Mouse (Mus musculus) hindbrain, embryonic 15.5 days (tissue): Measurements from ENCODE around the gene Psme2. TPM values are rescaled to one million over a fixed set of nuclear protein-coding genes. Genes with fewer than 3 reads are reported as not detected.

Experiments
- polyA plus RNA-seq: library from polyadenylated mRNA; unstranded; fragments of >200 nt; fragmentation: Nextera tagmentation; extraction: Ambion mirVana; gene quantifications from 2 replicates; pipeline ENCODE4 v1.2.1, GENCODE M21; 2015

Gene Psme2
- polyA plus RNA-seq, 1 experiment from 2014 or later = 178 TPM

Other genes starting within 250 kb of the Psme2 start
- gene Dhrs4, start 112.4 kb downstream of the Psme2 start, polyA plus RNA-seq = 25.2 and 26.3 TPM in 2 replicates
- gene Carmil3, start 100.5 kb downstream of the Psme2 start, polyA plus RNA-seq = 26.3 and 30.5 TPM in 2 replicates
- gene Cpne6, start 80.7 kb downstream of the Psme2 start, polyA plus RNA-seq = 6.4 and 9.9 TPM in 2 replicates
- gene Nrl, start 66.1 kb downstream of the Psme2 start, polyA plus RNA-seq = 0.10 and 0.22 TPM in 2 replicates
- 28.6 and 29.4 TPM in 2 replicates for gene Pck2, start 50.8 kb downstream of the Psme2 start, polyA plus RNA-seq
- gene Dcaf11, start 31.1 kb downstream of the Psme2 start, polyA plus RNA-seq = 111 and 114 TPM in 2 replicates
- gene A730061H03Rik, start 30.7 kb downstream of the Psme2 start, polyA plus RNA-seq = 1.0 and 1.1 TPM in 2 replicates
- 0.17 and 0.41 TPM in 2 replicates for gene Fitm1, start 15.5 kb downstream of the Psme2 start, polyA plus RNA-seq
- 221 and 222 TPM in 2 replicates for gene Psme1, start 13.0 kb downstream of the Psme2 start, polyA plus RNA-seq
- gene Emc9, start 5.8 kb downstream of the Psme2 start, polyA plus RNA-seq = 42.0 and 48.9 TPM in 2 replicates
- 20.1 and 25.7 TPM in 2 replicates for gene Rnf31, start 595 bp upstream of the Psme2 start, polyA plus RNA-seq
- 9.7 and 10.2 TPM in 2 replicates for gene Irf9, start 12.5 kb upstream of the Psme2 start, polyA plus RNA-seq
- gene Rec8, start 26.9 kb upstream of the Psme2 start, polyA plus RNA-seq = 14.6 and 17.8 TPM in 2 replicates
- gene Ipo4, start 44.8 kb upstream of the Psme2 start, polyA plus RNA-seq = 119 and 126 TPM in 2 replicates
- gene Gm49378, start 46.8 kb upstream of the Psme2 start, polyA plus RNA-seq = 0.93 and 2.3 TPM in 2 replicates
- gene Tm9sf1, start 52.7 kb upstream of the Psme2 start, polyA plus RNA-seq = 63.4 and 64.6 TPM in 2 replicates
- 0.30 and 0.40 TPM in 2 replicates for gene Tssk4, start 59.1 kb upstream of the Psme2 start, polyA plus RNA-seq
- gene Mdp1, start 69.4 kb upstream of the Psme2 start, polyA plus RNA-seq = 74.3 and 74.7 TPM in 2 replicates
- 45.7 TPM in 2 replicates for gene Gmpr2, start 80.8 kb upstream of the Psme2 start, polyA plus RNA-seq
- 554 and 597 TPM in 2 replicates for gene Nedd8, start 81.0 kb upstream of the Psme2 start, polyA plus RNA-seq
- 24.9 and 27.0 TPM in 2 replicates for gene Tinf2, start 90.7 kb upstream of the Psme2 start, polyA plus RNA-seq
- gene Tgm1, start 122.8 kb upstream of the Psme2 start, polyA plus RNA-seq = 0.31 and 0.60 TPM in 2 replicates
- 58.9 and 60.6 TPM in 2 replicates for gene Rabggta, start 131.2 kb upstream of the Psme2 start, polyA plus RNA-seq
- gene Dhrs1, start 154.6 kb upstream of the Psme2 start, polyA plus RNA-seq = 75.6 and 81.8 TPM in 2 replicates
- gene Nop9, start 154.6 kb upstream of the Psme2 start, polyA plus RNA-seq = 29.4 and 29.8 TPM in 2 replicates
- 0.26 and 0.39 TPM in 2 replicates for gene Cideb, start 167.3 kb upstream of the Psme2 start, polyA plus RNA-seq
- gene Ltb4r2, start 170.3 kb upstream of the Psme2 start, polyA plus RNA-seq = 0.54 and 0.84 TPM in 2 replicates
- gene Ltb4r1, start 174.8 kb upstream of the Psme2 start, polyA plus RNA-seq = 0.91 and 0.93 TPM in 2 replicates
- 4.0 and 5.0 TPM in 2 replicates for gene Adcy4, start 193.0 kb upstream of the Psme2 start, polyA plus RNA-seq
- 1.6 and 2.0 TPM in 2 replicates for gene Ripk3, start 197.8 kb upstream of the Psme2 start, polyA plus RNA-seq
- 10.3 and 10.9 TPM in 2 replicates for gene Nfatc4, start 232.0 kb upstream of the Psme2 start, polyA plus RNA-seq